Mouse (Mus musculus): ENCODE results near the gene Ptprr. TPM values are rescaled to one million over a fixed set of nuclear protein-coding genes. Genes with fewer than 3 reads are reported as not detected.

Ptprr gene
- total RNA-seq (2021), result 10 to 100 TPM; 17.0 to 18.5 TPM
- long read RNA-seq, experiment 1, transcript Ptprr-201 (14 exons, 3,619 nt), result major isoform, 14 of 23 reads
- long read RNA-seq, experiment 1, partial matches to known transcripts, result 2 of 23 reads
- long read RNA-seq, experiment 1, other reads (novel, unspliced or antisense), result 4 of 23 reads
- long read RNA-seq, experiment 2, transcript Ptprr-201 (14 exons, 3,619 nt), result major isoform, 8 of 15 reads
- long read RNA-seq, experiment 2, partial matches to known transcripts, result 5 of 15 reads
- long read RNA-seq, experiment 2, other reads (novel, unspliced or antisense), result 1 of 15 reads

DNA sequence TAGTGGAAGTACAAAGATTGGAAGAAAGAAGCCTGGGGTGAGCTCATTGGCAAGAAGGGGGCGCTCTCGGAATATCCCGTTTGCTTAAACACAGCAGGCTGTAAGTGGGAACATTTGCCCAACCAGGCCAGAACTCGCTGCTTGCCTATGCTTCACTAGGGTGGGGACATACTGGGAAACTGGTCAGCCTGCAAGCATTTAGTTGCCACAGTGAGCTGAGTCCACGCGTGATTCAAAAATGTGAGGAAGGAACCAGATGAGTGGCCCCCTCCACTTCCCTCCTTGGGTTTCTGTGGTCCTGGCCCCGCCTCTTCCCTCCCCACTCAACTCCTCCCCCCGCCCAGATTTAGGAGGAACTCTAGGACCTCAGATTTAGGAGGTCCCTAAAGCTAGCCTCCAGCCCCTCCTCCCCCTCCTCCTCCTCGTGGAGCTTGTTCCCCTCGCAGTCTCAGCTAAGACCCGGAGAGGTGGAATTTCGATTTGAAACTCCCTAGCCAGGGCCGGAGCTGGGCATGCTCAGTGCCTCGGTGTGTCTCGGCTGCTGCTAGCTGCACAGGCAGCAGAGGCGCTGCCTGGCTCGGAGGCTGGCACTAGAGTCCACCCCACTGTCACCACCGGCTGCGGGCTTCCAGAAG lies at the start of gene Ptprr:
Gene Ptprr (plus strand): TSS at position 369 of the 635 bp plus-strand sequence.
- peak; percentile 79 to 91 for DNase-seq (ENCODE audit: low spot score in 2 of 2)

DNA sequence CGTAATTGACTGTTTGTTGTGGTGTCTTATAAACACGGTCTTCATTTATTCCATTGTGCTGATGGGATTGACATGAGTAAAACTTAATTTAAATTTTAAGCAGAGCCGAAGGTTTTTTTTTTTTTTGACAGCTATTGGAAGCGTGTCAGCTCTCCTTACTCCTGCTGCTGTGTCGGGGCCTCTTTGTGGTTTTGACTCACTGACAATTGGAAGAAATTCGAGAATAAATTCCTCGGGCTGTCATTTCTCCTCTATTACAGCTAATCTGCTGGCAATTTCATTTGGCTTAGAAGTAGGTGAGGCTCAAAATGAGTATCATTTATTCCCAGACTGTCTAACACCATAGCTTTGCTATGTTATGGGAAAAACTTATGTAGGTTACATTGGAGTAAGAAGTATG lies 41.7 kb upstream of the Ptprr start:
- no peak for DNase-seq (ENCODE audit: low spot score in 2 of 2)

DNA sequence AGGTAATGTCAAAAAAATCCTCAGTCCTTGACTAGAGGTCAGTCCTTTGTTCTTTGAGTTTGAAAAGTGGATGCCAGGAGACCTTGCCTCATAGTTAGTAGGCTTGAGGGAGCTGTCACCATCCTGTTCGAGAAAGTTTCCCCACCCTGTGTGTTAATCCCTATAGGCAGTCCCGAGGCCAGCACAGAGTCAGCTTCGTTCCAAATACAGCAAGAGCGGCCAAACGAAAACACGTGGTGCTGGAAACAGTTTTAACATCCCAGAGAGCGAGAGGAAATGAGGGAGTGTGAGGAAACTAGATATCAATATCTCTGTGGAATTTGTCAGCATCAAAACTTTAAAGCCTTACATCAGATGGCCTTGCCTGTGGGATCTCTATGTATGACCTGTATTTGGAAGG lies 39.0 kb upstream of the Ptprr start:
- DNase-seq (ENCODE audit: low spot score in 2 of 2), result no peak

DNA sequence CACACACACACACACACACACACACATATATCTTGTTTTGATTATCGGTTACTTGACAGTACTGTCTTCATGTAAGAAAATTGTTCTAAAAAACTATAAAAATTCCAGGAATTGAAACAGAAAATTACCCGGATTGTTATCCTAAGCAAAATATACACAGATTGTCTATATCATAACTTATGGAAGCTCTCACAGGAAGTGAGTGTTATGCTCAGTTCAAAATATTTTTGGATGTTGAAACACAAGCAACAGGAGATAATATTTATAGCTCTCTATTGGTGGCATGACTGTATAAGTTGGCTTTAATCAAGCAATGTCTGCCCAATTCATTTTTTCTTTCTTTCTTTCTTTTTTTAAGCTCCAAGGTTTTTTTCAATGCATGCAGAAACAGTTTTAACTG lies 38.0 kb upstream of the Ptprr start:
- no peak for DNase-seq (ENCODE audit: low spot score in 2 of 2)

DNA sequence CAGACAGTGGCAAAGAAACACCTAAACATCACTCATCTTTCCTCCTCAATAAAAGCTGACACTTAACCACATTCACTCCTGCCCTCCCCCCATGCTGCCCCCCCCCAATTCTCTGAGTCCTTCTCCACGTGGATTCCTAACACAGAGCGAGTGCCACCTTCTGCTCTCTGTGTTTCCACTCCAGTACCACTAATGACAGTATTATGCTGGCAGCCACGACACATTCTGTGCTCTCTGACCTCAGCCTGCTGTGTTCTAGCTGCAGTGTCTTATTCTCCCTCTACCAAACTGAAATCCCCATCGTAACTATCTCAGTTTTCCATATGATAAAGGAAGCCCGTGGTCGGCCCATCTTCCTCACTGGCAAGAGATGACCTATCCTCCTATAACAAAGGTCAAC lies 33.7 kb upstream of the Ptprr start:
- DNase-seq (ENCODE audit: low spot score in 2 of 2), result no peak

DNA sequence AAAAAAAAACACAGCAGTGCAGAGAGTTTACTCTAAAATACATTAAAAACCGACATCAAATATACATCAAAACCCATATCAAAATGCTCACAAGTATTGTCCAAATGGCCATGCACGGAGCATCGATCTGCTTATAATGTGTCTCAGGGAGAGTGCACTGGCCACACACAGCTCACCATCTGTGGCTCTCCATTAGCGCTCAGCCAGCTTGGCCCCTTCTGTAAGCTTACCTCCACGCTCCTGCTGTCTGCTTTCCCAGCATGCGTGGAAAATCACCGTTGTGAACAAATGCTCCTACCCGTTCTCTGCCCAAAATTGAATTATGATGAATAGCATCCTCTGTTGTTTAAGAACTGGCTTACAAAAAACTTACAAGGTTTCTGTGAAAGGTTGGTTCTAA lies 16.2 kb upstream of the Ptprr start:
- DNase-seq (ENCODE audit: low spot score in 2 of 2), result no peak

DNA sequence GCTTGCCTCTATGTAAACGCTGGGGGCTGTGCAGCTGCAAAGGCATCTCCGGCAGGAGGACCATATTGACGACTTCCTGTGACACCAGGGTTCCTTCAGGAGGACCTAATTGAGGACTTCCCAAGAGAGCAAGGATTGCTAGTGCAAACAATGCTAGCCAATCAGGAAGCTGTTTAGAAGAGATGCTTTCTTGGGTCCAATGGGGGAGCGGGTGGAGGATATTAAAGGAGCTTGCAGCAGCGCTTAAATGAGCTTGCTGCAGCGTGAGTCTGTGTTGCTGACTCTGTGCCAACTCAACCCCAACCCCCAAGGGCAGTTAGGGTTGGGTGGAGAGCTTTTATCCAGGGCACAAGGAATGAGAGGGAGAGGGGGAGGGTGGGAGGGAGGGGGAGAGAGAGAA lies 11.3 kb upstream of the Ptprr start:
- peak in 1 of 2 experiments; percentile 12 for DNase-seq (ENCODE audit: low spot score in 2 of 2)

DNA sequence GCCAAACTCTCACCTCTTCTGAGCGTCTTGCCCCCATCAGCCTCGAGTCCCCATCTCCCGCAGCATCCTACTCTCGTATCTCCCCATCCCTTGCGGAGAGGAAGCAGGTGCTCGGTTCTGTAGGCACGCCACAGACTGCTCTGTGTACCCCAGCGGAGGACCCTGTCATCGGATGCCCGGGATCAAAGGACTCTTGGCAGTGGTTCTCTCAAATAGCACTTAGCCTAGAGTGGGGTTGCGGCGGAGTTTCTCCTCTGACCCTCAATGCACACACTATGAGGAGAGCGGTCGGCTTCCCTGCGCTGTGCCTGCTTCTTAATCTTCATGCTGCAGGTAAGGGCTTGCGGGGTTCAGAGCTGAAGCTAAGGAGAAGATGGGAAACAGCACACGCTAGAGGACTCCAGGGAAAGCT lies 473 bp downstream of the Ptprr start:
- DNase-seq (ENCODE audit: low spot score in 2 of 2), result no peak

DNA sequence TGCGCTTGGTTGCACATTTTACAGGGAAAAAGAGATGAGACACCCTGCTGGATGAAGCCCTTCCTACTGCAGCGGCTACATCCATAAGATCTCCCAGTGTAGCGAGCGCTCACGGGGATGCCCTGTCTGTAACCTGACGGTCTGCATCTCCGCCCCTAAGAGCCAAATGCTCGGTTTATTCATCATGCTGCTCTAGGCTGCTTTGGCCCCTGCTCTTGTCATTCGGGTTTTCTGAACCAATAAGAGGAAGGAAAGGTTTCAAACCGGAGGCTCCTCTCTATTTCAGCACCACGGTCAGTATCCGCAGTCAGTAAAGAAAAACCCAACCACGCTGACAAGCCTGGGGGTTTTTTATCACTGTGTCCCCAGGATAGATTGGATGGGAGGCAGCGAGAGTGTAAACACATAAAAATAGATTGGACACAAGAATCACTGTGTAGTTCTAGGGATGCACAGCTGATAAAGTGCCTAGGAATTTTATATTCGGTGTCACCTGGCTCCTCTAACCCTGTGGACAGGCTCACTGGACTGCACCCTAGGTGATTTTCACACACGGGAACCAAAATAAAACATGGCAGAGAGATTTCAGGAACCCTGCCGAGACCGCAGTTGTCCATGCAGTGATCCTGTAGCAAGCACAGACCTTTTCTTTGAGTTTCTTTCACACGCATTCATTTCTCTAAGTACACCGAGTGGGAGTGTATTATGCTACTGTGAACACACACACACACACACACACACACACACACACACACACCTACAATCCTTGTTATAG lies 1.3 kb downstream of the Ptprr start:
- peak; percentile 32 to 61 for DNase-seq (ENCODE audit: low spot score in 2 of 2)

DNA sequence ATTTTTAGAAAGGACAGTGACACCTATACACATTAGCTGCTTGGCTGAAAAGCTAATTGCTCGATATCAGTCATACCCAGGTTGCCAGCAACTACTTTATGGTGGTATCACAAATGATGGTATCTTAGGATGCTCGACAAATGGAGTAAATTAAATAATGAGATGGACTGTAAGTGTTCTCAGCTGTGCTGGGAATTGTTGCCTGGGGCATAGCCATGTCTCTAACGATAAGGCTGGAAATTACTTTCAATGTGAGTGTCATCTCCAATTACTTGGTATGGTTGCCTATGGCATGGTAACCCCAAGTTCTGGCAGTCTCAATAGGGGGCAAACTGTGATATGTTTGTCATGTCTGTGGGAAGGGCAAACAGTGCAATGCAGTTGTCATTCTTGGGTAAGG lies 3.1 kb downstream of the Ptprr start:
- no peak for DNase-seq (ENCODE audit: low spot score in 2 of 2)

DNA sequence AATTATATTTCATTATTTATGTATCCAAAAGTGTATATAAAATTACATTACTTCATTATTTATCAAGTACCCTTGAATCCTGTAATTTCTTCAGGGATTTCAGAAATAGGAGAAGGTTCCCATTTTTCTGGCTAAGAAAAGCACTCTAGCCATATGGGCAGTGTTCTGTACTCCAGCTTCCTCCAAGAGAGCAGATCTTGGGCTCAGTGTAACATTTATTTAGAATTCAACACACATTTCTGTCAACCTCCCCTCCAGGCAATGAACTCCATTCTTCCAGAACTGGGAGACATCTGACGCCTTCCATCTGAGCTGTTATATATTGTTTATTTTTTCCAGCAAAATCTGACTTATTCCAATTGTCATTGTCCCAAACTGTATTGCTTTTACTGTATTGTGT lies 20.1 kb downstream of the Ptprr start:
- DNase-seq (ENCODE audit: low spot score in 2 of 2), result no peak

DNA sequence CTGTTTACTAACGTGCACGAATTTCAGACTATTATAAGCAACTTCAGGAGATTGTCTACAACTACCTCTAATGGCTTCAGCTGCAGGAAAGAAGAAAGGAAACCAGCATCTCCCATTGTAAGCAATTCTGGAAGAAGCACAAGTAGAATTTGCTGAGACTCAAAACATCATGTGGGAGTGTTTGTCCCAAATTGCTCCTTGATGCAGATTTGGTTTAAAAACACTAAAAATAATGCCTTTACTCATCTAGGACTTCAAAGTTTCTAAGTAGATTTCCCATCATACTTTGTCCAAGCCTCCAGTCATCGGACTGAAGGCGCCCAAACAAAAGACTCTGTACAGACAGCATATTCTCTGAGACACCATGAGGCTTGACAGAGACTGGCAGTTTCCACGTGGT lies 57.9 kb downstream of the Ptprr start:
- peak in 1 of 2 experiments; percentile 11 for DNase-seq (ENCODE audit: low spot score in 2 of 2)

DNA sequence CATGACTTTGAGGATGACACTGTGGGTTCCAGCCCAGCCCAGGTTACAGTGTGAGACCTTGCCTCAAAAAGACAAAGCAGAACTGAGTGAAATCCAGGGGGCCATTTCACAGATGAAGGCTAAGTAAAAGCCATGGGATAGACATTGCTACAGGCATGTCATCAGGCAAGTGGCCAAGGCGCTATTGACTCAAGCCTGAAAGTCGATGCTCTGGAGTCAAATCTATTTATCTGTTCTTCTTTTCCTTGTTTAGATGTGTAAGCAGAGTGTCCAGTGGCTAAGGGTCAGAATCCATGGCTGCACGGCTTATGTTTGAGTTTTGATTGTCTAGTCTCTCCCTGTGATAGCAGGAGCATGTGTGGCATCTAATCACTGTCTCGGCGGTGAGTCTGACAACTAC lies 60.6 kb downstream of the Ptprr start:
- no peak for DNase-seq (ENCODE audit: low spot score in 2 of 2)

DNA sequence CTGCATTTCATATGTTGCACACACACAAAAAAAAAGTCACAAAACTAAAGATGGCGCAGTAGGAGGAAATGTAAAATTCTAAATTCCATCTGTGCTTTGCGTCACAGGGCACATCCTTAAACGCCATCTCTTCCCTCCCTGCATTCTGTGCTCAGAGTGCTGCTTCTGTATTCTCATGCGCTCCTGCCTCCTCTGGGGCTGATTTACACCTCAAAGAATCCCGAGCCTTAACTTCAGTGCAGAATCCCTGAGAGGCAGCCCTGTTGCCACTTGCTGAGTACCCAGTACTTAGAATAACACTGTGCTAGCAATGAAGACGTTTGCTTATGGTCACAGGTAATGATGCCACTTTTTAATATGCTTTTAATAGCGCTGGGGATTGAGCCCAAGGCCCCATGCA lies 61.4 kb downstream of the Ptprr start:
- no peak for DNase-seq (ENCODE audit: low spot score in 2 of 2)

DNA sequence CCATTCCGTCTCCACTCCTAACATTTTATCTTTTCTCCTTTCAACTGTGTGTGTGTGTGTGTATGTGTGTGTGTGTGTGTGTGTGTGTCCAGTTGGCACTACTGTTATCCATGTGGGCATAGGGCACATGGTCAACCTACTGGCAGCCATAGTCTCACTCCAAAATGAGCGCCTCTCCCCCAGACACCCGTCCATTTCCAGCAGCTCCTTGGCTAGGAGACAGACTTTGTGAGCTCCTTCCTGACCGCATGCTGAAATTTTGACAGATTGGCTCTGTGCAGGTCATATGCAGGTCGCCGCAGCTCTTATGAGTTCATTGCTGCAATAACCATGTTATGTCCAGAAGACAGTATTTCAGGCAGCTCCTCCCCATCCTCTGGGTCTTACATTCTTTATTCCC lies 62.8 kb downstream of the Ptprr start:
- no peak for DNase-seq (ENCODE audit: low spot score in 2 of 2)

DNA sequence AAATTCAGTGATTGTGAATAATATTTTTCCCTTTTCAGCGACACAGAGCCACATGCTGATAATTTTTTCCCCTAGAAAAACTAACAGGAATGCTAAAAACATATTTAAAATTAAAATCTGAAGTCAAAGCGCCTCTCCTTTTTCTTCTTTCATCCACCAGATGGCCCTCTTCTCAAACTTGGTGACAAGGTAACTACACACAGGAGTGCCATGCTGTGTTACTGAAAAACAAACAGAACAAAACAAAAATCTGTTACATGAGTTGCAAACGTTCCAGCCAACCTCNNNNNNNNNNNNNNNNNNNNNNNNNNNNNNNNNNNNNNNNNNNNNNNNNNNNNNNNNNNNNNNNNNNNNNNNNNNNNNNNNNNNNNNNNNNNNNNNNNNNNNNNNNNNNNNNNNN lies 66.0 kb downstream of the Ptprr start:
- DNase-seq (ENCODE audit: low spot score in 2 of 2), result no peak

DNA sequence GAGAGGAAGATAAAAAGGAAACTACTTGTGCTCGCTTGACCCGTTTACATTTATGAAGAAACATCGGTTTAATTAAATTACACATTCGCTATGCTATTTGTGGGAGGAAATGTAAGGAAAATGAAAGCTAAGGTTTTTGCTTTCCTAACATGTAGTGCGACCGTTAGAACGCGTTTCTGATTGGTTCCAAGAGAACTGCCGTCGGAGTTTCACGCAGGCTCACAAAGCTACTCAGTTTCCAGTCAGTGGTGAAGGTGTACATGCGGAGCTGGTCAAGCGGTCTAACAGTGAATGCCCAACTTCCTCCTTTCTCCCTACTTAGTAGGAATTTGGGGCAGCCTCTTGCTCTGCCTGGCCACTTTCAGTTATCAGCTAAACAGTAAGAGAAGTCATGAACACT lies 78.5 kb downstream of the Ptprr start:
- DNase-seq (ENCODE audit: low spot score in 2 of 2), result no peak

DNA sequence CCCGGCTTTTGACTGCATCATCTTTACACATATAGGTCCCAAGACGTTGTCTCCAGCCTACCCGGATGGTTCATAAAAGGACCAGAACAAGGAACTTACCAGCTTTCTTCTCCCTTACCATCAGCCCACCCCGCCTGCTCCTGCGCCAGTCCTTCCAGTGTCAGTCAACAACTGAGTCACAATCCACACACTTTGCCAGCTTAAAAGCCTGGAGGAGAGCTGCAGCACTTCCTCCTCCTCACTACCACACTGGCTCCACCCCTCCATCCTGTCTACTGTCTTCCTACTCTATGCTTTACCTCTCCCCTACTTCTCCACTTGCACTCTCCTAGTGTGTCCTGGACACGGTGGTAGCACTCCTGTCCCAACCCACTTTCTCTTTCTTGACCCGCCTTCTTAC lies 80.5 kb downstream of the Ptprr start:
- DNase-seq (ENCODE audit: low spot score in 2 of 2), result no peak

DNA sequence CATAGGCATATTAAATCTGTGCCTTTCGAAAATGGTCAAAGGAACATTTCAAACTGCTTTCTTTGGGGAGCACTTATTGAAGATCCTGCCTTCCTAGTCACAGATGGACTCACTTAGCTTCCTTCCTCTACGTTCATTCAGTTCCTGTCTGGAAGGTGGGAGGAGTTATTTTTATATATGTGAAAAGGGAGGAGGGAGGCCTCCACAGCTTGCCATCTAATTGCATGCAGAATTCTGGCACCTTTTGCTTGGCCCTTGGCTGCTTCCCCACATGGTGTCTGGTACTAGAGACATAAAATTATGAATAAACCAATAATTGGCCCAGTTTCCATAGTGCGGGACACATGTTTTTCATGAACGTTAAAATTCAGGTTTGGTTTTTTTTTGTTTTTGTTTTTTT lies 90.2 kb downstream of the Ptprr start:
- peak in 1 of 2 experiments; percentile 28 for DNase-seq (ENCODE audit: low spot score in 2 of 2)

DNA sequence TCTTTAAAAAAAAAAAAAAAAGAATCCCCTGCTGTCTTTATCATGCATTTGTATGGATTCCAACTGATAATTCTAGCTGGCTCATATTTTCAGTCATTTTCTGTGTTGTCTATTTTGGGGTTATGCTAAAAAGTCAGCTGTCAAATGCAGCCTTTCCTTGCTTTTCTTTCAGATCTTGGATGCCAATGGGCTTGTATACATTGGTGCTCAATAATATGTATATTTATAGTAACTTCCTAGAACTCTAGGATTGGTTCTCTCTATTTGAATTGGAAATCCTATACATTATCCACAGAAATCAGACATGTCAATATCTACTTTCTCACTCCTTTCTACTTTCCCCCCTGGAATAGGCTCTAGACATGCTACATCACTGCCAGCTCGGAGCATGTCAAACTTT lies 90.7 kb downstream of the Ptprr start:
- DNase-seq (ENCODE audit: low spot score in 2 of 2), result no peak

DNA sequence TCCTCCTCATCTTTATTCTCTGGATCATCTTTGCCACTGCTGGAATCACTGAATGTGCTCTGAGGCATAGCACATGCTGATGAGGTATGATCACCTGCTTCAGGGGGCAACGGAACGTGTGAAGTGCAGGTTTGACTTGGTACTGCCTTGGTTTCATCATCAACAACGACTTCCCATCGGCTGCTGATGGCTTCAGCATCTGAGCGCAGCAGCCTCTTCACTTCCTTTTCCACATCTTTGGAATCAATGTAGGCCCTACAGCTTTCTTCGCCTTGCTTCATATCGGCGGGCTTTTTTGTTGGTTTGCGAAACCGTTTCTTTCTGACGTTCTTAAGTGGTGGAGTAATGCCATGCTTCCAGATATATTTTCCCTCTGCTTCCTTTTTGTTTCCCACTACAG lies 94.9 kb downstream of the Ptprr start:
- no peak for DNase-seq (ENCODE audit: low spot score in 2 of 2)

DNA sequence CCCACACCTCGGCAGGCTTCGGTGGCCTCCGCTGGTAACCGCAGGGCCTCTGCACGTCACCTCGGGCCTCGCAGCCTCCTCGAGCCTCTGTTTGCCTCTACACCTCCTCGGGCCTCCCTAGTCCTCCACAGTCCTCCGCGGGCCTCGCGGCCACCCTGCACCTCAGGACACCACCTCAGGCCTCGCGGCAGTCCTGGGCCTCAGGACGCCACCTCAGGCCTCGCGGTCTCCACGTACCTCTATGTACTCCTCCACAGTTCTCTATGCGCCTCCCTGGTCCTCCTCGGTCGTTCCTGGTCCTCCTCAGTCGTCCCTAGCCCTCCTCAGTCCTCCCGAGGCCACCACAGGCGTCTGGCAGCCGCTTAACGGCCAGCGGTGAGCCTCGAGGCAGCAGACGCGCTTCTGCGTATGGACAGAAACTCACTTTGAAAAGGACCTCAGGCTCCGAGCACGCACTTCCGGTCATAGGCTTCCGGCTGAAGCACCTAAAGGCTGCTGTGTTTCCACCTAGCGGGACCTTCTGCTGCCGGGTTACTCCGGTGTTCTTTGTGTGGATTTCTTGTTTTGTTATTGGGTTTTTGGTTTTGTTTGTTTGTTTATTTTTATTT lies 96.0 kb downstream of the Ptprr start, which contains the start of gene 4933416C03Rik:
Gene 4933416C03Rik (minus strand): TSS at position 51 of the 608 bp plus-strand sequence.
- DNase-seq (ENCODE audit: low spot score in 2 of 2), result no peak

Data from left cerebral cortex, adult 18-20 months (tissue).